Mouse (Mus musculus) C2C12 (cell line): ENCODE results near the gene Rpl37. TPM values are rescaled to one million over a fixed set of nuclear protein-coding genes. Genes with fewer than 3 reads are reported as not detected.

Experiments used
- H3K27me3 ChIP-seq: one replicate; pipeline ENCODE4 v1.6.1; 2011; ENCODE audit not compliant: control insufficient read depth, insufficient read depth, insufficient read length
- H3K36me3 ChIP-seq: one replicate; pipeline ENCODE4 v1.6.1; 2011; ENCODE audit not compliant: control insufficient read depth, insufficient read depth
- H3K4me3 ChIP-seq: one replicate; pipeline ENCODE4 v1.5.1; 2011; ENCODE audit warnings: mild to moderate bottlenecking, control low read depth; ENCODE audit not compliant: poor library complexity, insufficient read depth, severe bottlenecking
- H3K79me2 ChIP-seq: one replicate; pipeline ENCODE4 v1.6.1; 2011; ENCODE audit not compliant: control insufficient read depth, insufficient read depth
- H3K79me3 ChIP-seq: one replicate; pipeline ENCODE4 v1.6.1; 2011; ENCODE audit warnings: low read depth, control low read depth
- H3ac ChIP-seq: one replicate; pipeline ENCODE3; 2011; ENCODE audit warnings: low read depth; ENCODE audit not compliant: control insufficient read depth, insufficient read length
- CEBPB ChIP-seq: IDR thresholded peaks from one replicate; pipeline ENCODE4 v1.6.1; 2011; ENCODE audit warnings: low read depth, mild to moderate bottlenecking, control low read depth, moderate library complexity
- CTCF ChIP-seq: IDR thresholded peaks from one replicate; pipeline ENCODE4 v1.5.1; 2011; ENCODE audit not compliant: control insufficient read depth, insufficient read depth, insufficient read length
- FOSL1 ChIP-seq: IDR thresholded peaks from one replicate; pipeline ENCODE4 v1.8.0; 2011; ENCODE audit warnings: mild to moderate bottlenecking, low read length; ENCODE audit not compliant: poor library complexity, insufficient read depth, severe bottlenecking
- MAX ChIP-seq: IDR thresholded peaks from one replicate; pipeline ENCODE4 v1.6.1; 2011; ENCODE audit warnings: mild to moderate bottlenecking, control low read depth
- MYOD1 ChIP-seq: IDR thresholded peaks from one replicate; pipeline ENCODE4 v1.6.1; 2011; ENCODE audit warnings: low read depth; ENCODE audit not compliant: control insufficient read depth, insufficient read length
- MYOG ChIP-seq: IDR thresholded peaks from one replicate; pipeline ENCODE4 v1.6.1; 2011; ENCODE audit not compliant: control insufficient read depth, insufficient read length; ENCODE audit errors: extremely low read depth
- USF1 ChIP-seq: IDR thresholded peaks from one replicate; pipeline ENCODE4 v1.6.1; 2011; ENCODE audit warnings: low read depth, mild to moderate bottlenecking, control low read depth, moderate library complexity
- polyA plus RNA-seq: library from polyadenylated mRNA; unstranded; fragments of >200 nt; fragmentation: generic; extraction: Trizol; gene quantifications from one replicate; pipeline ENCODE4 v1.2.1, GENCODE M21; 2012; ENCODE audit warnings: missing spikeins

The Rpl37 gene
- polyA plus RNA-seq, 1 experiment = 4,450 TPM

DNA sequence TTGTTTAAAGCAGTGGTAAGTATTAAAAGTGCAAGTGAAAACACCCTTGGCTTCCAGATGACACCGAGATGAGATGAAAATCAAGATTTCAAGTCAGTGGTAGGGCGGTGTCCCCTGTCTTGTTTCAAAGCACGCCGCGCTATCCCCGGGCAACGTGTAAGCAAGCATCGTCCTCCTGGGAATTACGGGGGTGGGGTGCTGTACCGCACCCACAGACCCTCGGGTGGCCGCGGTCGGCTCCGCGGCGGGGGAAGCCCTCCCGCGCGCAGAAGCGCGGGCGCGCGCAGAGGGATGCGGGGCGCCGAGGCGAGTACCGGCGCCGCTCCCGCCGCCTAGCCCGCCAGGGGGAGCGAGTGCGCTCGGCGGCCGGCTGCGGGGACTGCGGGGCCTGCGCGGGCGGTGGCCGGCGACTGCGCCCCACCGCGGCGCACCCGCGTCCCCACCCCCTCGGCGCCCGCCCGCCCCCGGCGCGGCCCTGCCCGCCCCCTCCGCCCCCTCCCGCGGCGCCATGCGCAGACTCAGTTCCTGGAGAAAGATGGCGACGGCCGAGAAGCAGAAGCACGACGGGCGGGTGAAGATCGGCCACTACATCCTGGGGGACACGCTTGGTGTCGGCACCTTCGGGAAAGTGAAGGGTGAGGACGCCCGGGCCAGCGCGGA is 27.0 kb downstream of the Rpl37 start, which contains the start of gene Prkaa1:
Gene Prkaa1, plus strand, starts transcription at position 501 of the 660 bp plus-strand sequence.
- peak within 1 kb of the TSS; percentile 77 for H3ac ChIP-seq
- no peaks in the 10 kb centered on the region for H3K27me3 ChIP-seq
- peaks cover 45% of the 10 kb centered on the region for H3K79me3 ChIP-seq
- peaks cover 8% of the 10 kb centered on the region for H3K36me3 ChIP-seq
- TF ChIP-seq MAX (peak; percentile 42), MYOD1 (no peak), CTCF (peak; percentile 94)
- H3K4me3 ChIP-seq = peak within 1 kb of the TSS; percentile 98
- peaks cover 49% of the 10 kb centered on the region for H3K79me2 ChIP-seq

DNA sequence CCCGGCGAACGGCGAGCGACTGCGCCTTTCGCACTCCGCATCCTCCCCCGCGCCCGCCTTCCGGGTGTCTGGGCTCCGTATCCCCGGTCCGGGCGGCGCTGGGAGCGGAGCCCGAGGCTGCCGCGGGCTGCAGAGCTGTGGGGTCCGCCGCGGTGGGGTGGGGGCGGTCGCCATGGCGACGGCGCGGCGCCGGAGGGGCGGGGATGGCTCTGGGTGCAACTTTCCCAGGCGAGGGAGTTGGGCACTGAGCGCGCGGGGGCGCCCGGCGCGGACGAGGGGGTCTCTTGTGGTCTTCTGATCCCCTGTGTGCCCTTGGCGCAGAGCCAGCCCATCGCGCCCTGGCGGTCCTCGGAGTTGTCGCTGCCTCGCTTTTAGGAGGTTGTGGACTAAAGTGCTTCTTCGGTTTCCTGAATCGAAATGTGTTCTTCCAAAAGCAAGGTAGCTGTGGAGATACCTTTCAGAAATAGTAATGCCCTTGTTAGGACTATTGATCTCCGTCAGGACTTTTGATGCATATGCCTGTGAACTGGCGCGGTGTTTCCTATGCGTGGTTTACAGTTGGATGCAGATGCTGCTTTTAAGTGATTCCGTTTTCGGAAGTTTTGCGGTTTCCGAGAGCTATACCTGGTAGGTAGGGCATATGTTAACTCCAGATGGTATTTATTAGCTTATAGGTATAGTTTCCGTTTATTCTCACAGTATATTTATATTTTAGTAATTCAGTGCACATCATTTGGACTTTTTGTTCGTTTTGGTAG is 27.8 kb downstream of the Rpl37 start:
- H3K4me3 ChIP-seq = peak overlapping the region; percentile 98
- H3K36me3 ChIP-seq = peaks cover 8% of the 10 kb centered on the region
- H3K79me3 ChIP-seq = peaks cover 52% of the 10 kb centered on the region
- no peak for TF ChIP-seq USF1
- TF ChIP-seq CTCF = no peak
- no peak for TF ChIP-seq CEBPB
- TF ChIP-seq MYOG = no peak
- TF ChIP-seq MYOD1 = no peak
- TF ChIP-seq MAX = no peak
- no peak for TF ChIP-seq FOSL1
- H3ac ChIP-seq = peak overlapping the region; percentile 76
- H3K79me2 ChIP-seq = peaks cover 56% of the 10 kb centered on the region
- H3K27me3 ChIP-seq = no peaks in the 10 kb centered on the region

DNA sequence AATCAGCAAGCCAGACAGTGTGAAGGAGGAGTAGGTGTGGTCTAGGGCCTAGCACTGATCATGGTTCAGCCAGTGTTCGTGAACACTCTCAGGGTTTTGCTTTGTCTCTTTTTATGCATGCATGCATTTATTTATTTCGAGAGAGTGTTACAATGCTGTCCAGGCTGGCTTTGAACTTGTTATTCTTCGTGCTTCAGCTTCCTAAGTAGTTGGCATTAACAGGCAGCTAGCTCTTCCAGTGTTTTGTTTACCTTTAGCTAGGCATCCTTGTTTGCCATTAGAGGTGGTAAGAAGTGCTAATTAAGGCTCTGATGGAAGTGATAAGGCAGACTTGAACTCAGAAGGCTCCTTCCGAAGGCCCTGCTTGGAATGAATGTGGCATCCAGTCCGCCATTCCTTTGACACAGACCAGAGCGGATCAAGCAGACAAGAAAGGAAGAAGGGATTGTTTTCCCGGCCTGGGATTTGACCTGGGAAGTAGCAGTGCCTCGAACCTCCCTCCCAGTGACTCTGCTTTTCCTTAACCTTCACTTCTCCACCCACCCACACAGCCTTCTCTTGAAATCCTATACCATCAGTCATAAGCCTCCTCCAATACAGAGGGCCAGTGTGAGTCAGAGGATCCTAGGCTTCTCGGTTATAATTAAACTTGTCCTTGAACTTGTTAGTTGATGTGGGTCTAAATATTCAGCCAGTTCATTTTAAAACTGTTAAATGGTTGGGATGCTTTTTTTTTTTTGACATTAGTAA is 28.9 kb downstream of the Rpl37 start:
- H3K27me3 ChIP-seq = no peaks in the 10 kb centered on the region

DNA sequence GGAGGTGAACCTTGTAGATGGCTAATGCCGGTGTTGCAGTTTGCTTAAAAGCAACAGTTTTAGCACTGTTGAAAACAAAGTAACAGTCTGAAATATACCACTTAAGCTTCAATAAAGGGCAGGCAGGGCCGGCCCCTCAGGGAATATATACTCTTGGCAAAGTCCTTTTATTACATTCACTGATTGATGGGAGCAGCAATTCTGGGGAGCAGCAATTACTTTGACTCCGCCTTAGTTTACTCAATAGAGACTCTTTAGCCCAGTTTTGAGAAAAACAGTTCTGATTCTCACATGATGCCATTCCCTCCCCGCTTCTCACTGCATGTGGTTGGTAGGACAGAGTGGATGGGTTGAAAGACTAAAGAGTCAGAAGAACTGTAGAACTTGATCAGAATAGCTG is 32.7 kb downstream of the Rpl37 start:
- H3K4me3 ChIP-seq = no peak overlapping the region
- H3K27me3 ChIP-seq = no peaks in the 10 kb centered on the region
- H3K79me2 ChIP-seq = peaks cover 100% of the 10 kb centered on the region
- no peak for TF ChIP-seq MAX
- no peak for TF ChIP-seq MYOD1
- no peak for TF ChIP-seq FOSL1
- no peak for TF ChIP-seq CEBPB
- no peak for TF ChIP-seq MYOG
- no peak for TF ChIP-seq USF1
- no peak for TF ChIP-seq CTCF
- peaks cover 96% of the 10 kb centered on the region for H3K79me3 ChIP-seq
- H3ac ChIP-seq = no peak overlapping the region
- H3K36me3 ChIP-seq = peaks cover 17% of the 10 kb centered on the region

More for the DNA sequence above, 28.9 kb downstream of the Rpl37 start:
- H3K79me3 ChIP-seq = peaks cover 64% of the 10 kb centered on the region
- H3ac ChIP-seq = peak overlapping the region; percentile 71
- H3K36me3 ChIP-seq = peaks cover 8% of the 10 kb centered on the region
- H3K79me2 ChIP-seq = peaks cover 68% of the 10 kb centered on the region
- TF ChIP-seq MYOG (no peak), CTCF (no peak), FOSL1 (no peak), MYOD1 (no peak), CEBPB (no peak), MAX (no peak), USF1 (no peak)
- H3K4me3 ChIP-seq = peak overlapping the region; percentile 98

DNA sequence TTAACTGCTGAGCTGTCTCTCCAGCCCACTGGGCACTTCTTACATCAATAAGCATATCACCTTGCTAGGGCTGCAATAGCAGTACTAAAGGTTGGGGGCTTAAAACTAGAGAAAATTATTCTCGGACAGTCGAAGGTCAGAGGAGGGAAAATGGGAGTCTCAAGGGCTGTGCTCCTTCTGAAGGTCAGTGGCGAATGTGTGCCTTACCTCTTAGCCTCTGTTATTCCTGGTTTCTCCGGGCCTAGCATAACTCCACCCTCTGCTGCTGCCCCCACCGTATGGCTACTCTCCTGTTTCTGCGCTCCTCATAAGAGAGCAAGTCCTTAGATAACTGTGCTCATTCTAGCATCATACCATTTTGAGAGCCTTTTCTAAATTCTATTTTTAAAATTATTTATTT is 35.7 kb downstream of the Rpl37 start:
- no peak for TF ChIP-seq MAX
- TF ChIP-seq CEBPB = no peak
- TF ChIP-seq CTCF = no peak
- TF ChIP-seq FOSL1 = no peak
- TF ChIP-seq MYOD1 = no peak
- no peak for TF ChIP-seq USF1
- Histone ChIP-seq H3K79me3 (peaks cover 95% of the 10 kb centered on the region), H3K79me2 (peaks cover 100% of the 10 kb centered on the region), H3K27me3 (no peaks in the 10 kb centered on the region), H3K36me3 (peaks cover 9% of the 10 kb centered on the region), H3K4me3 (no peak overlapping the region), H3ac (no peak overlapping the region)
